Mouse (Mus musculus): Measurements from ENCODE around the gene C2cd4b. TPM values are rescaled to one million over a fixed set of nuclear protein-coding genes. Genes with fewer than 3 reads are reported as not detected.

C2cd4b gene
- polyA plus RNA-seq, 1 experiment from 2014 or later: 2.4 TPM

DNA sequence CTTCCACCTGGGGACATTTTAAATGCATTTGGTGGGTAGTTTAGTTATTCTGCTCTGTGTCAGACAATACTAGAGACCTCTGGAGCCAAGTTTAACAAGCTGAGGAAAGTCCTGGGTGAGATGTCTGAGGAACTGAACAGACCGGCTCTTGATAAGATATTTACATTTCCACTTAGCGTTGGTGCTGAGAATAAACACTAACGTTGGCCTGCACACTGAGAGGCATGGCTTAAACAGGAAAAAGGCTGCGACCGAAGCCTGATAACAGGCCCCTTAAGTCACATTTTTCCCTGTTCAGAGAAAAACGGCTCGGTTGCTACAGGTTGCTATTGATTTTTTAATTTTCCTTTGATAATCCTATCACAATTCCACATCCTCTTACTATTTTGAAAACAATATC, 12.1 kb downstream of the C2cd4b start:
- no peaks in the 10 kb centered on the region for H3K36me3 ChIP-seq (ENCODE audit: control insufficient read depth, insufficient read depth, low read length)
- 8% methylated on average over 7 of the region's 7 CpGs for WGBS
- peak overlapping the region in 1 of 2 experiments; percentile 4; a peak in 1 of 4 replicates for H3K27ac ChIP-seq (replicated peaks in 1 of 2; ENCODE audit: control insufficient read depth in 1 of 2, insufficient read depth in 1 of 2, low read depth in 2 of 2, low read length in 2 of 2)
- no peak for ATAC-seq (ENCODE audit: insufficient number of reproducible peaks, insufficient read depth, low FRiP score, low read depth)
- 0 out of 2 replicates have a peak, but pooled peaks cover 2% of the 10 kb centered on the region for H3K9me3 ChIP-seq (ENCODE audit: control insufficient read depth, low read length)
- H3K9ac ChIP-seq (ENCODE audit: low read length): no peak overlapping the region
- H3K27me3 ChIP-seq (ENCODE audit: control insufficient read depth, insufficient read depth, low read length): no peaks in the 10 kb centered on the region
- no peak overlapping the region for H3K4me3 ChIP-seq (ENCODE audit: control insufficient read depth in 1 of 2, insufficient read depth in 1 of 2, low read depth in 1 of 2, low read length in 2 of 2)
- H3K4me2 ChIP-seq (ENCODE audit: low read length): no peak overlapping the region
- H3K4me1 ChIP-seq (ENCODE audit: control insufficient read depth in 2 of 2, insufficient read depth in 2 of 2, low read length in 2 of 2): peaks cover 12 to 24% of the 10 kb centered on the region in 2 experiments

DNA sequence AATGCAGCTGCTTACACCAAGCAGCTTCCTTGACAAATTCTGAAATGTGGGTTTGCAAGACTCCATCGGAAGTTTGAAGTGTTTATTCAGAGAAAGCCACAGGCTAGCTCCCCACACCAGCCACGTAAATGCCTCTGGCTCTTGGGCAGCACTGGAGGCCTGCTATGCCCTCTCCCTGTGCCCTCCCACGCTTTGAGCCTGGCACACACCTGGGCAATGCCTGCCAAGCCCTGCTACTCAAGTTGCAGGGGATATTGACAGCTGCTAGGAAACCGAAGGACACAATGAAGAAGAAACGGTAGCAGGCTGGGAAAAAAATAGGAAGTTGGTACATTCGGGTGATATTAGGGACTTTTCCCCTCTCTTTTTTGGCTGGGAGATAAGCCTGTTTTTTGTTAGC, 15.0 kb downstream of the C2cd4b start:
- 72% methylated on average over 6 of the region's 6 CpGs for WGBS
- ATAC-seq (ENCODE audit: insufficient number of reproducible peaks, insufficient read depth, low FRiP score, low read depth): no peak
- peaks cover 8 to 22% of the 10 kb centered on the region in 2 experiments for H3K4me1 ChIP-seq (ENCODE audit: control insufficient read depth in 2 of 2, insufficient read depth in 2 of 2, low read length in 2 of 2)

DNA sequence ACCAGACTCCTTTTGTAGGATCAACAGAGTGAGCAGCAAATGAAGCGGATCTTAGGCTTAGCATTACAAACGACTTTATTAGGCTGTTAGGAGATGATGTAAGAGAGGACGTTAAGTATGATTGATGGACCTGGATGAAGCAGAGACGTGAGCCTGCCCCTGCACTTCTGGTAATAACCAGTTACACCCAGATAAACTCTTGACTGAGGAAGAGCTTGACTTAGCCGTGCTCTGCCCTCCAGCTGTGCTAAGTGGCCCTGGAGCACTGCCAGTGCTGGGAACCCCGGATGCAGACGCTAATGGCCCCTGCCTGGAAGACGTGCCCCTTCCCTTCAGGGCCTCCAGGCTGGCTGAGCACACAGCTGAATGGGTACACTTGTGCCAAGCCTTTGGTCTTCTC, 19.3 kb downstream of the C2cd4b start:
- H3K4me1 ChIP-seq (ENCODE audit: control insufficient read depth in 2 of 2, insufficient read depth in 2 of 2, low read length in 2 of 2): peaks cover 3 to 7% of the 10 kb centered on the region in 2 experiments
- H3K36me3 ChIP-seq (ENCODE audit: control insufficient read depth, insufficient read depth, low read length): no peaks in the 10 kb centered on the region
- H3K27me3 ChIP-seq (ENCODE audit: control insufficient read depth, insufficient read depth, low read length): no peaks in the 10 kb centered on the region; the same call in 1 of the 2 replicates
- no peak for ATAC-seq (ENCODE audit: insufficient number of reproducible peaks, insufficient read depth, low FRiP score, low read depth)
- H3K9ac ChIP-seq (ENCODE audit: low read length): no peak overlapping the region
- WGBS: 25% methylated on average over 8 of the region's 8 CpGs
- no peak overlapping the region for H3K4me2 ChIP-seq (ENCODE audit: low read length)
- no peak overlapping the region for H3K4me3 ChIP-seq (ENCODE audit: control insufficient read depth in 1 of 2, insufficient read depth in 1 of 2, low read depth in 1 of 2, low read length in 2 of 2)
- H3K9me3 ChIP-seq (ENCODE audit: control insufficient read depth, low read length): 0 out of 2 replicates have a peak, but pooled peaks cover 2% of the 10 kb centered on the region
- no peak overlapping the region for H3K27ac ChIP-seq (replicated peaks in 1 of 2; ENCODE audit: control insufficient read depth in 1 of 2, insufficient read depth in 1 of 2, low read depth in 2 of 2, low read length in 2 of 2)

More for the DNA sequence above, 15.0 kb downstream of the C2cd4b start:
- H3K9ac ChIP-seq (ENCODE audit: low read length): no peak overlapping the region
- 0 out of 2 replicates have a peak, but pooled peaks cover 2% of the 10 kb centered on the region for H3K9me3 ChIP-seq (ENCODE audit: control insufficient read depth, low read length)
- H3K27me3 ChIP-seq (ENCODE audit: control insufficient read depth, insufficient read depth, low read length): no peaks in the 10 kb centered on the region
- H3K27ac ChIP-seq (replicated peaks in 1 of 2; ENCODE audit: control insufficient read depth in 1 of 2, insufficient read depth in 1 of 2, low read depth in 2 of 2, low read length in 2 of 2): no peak overlapping the region
- H3K4me3 ChIP-seq (ENCODE audit: control insufficient read depth in 1 of 2, insufficient read depth in 1 of 2, low read depth in 1 of 2, low read length in 2 of 2): no peak overlapping the region
- no peak overlapping the region for H3K4me2 ChIP-seq (ENCODE audit: low read length)
- no peaks in the 10 kb centered on the region for H3K36me3 ChIP-seq (ENCODE audit: control insufficient read depth, insufficient read depth, low read length)

DNA sequence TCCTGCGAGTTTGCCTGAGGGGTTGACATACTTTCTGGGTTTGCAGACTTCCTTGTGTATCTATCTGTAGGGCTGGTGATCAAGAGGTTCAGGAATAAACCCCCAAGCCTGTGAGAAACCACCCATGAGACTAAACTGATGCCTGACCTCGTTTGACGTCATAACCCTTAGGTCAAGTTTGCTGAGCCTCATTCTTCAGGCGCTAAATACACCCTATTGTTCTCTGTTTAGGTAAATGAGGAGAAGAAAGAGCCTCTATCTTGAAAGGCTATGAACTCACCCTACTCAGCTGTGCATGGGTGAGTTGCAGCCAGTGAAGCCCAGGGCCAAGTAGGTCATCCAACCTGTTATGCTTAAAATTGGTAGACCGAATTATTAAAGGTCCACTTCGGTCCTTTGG, 23.5 kb downstream of the C2cd4b start:
- Histone ChIP-seq H3K9me3 (ENCODE audit: control insufficient read depth, low read length) (peaks cover 5% of the 10 kb centered on the region; the same call in 1 of the 2 replicates), H3K4me3 (ENCODE audit: control insufficient read depth in 1 of 2, insufficient read depth in 1 of 2, low read depth in 1 of 2, low read length in 2 of 2) (no peak overlapping the region), H3K4me2 (ENCODE audit: low read length) (no peak overlapping the region), H3K36me3 (ENCODE audit: control insufficient read depth, insufficient read depth, low read length) (no peaks in the 10 kb centered on the region), H3K27ac (replicated peaks in 1 of 2; ENCODE audit: control insufficient read depth in 1 of 2, insufficient read depth in 1 of 2, low read depth in 2 of 2, low read length in 2 of 2) (no peak overlapping the region), H3K9ac (ENCODE audit: low read length) (no peak overlapping the region), H3K27me3 (ENCODE audit: control insufficient read depth, insufficient read depth, low read length) (no peaks in the 10 kb centered on the region; the same call in 1 of the 2 replicates), H3K4me1 (ENCODE audit: control insufficient read depth in 2 of 2, insufficient read depth in 2 of 2, low read length in 2 of 2) (peaks cover 3 to 7% of the 10 kb centered on the region in 2 experiments)
- ATAC-seq (ENCODE audit: insufficient number of reproducible peaks, insufficient read depth, low FRiP score, low read depth): no peak
- WGBS: 72% methylated on average over 6 of the region's 6 CpGs

DNA sequence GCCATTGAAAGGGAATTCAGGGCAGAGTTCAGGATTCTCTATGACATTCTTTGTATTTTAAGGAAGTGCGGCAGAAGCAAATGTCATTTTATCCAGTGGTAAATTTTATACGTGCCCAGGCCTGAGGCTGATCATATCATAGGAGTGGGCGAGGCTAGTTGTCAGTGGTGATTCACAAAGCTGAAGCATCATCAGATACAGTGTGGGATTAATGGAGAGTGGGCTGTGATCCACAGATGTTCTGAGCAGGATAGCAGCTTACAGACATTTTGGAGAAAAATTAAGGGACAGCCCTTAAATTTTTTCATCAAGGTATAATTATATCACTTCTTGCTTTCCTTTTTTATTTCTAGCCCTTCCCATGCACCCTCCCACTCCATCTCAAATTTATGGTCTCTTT, 24.2 kb downstream of the C2cd4b start:
- 94% methylated on average over 3 of the region's 3 CpGs for WGBS
- Histone ChIP-seq H3K4me1 (ENCODE audit: control insufficient read depth in 2 of 2, insufficient read depth in 2 of 2, low read length in 2 of 2) (peaks cover 3 to 4% of the 10 kb centered on the region in 2 experiments), H3K27me3 (ENCODE audit: control insufficient read depth, insufficient read depth, low read length) (no peaks in the 10 kb centered on the region; the same call in 1 of the 2 replicates), H3K9ac (ENCODE audit: low read length) (no peak overlapping the region), H3K36me3 (ENCODE audit: control insufficient read depth, insufficient read depth, low read length) (no peaks in the 10 kb centered on the region), H3K4me3 (ENCODE audit: control insufficient read depth in 1 of 2, insufficient read depth in 1 of 2, low read depth in 1 of 2, low read length in 2 of 2) (no peak overlapping the region), H3K27ac (replicated peaks in 1 of 2; ENCODE audit: control insufficient read depth in 1 of 2, insufficient read depth in 1 of 2, low read depth in 2 of 2, low read length in 2 of 2) (no peak overlapping the region), H3K9me3 (ENCODE audit: control insufficient read depth, low read length) (peaks cover 5% of the 10 kb centered on the region; the same call in 1 of the 2 replicates), H3K4me2 (ENCODE audit: low read length) (no peak overlapping the region)
- ATAC-seq (ENCODE audit: insufficient number of reproducible peaks, insufficient read depth, low FRiP score, low read depth): no peak

DNA sequence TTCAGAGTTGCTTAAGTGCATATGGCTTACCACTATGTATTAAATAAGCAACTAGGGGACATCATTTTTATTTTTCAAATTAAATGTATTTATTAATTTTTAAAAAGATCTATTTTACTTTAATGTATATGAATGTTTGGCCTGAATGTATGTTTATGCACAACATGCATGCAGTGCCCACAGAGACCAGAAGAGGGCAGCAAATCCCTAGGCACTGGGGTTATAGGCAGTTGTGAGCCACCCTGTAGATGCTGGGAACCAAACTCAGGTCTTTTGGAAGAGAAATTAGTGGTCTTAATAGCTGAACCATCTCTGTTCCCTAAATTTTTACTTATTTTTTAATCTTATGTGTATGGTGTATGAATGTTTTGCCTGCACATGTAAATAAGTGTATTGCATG, 24.7 kb downstream of the C2cd4b start:
- Histone ChIP-seq H3K27ac (replicated peaks in 1 of 2; ENCODE audit: control insufficient read depth in 1 of 2, insufficient read depth in 1 of 2, low read depth in 2 of 2, low read length in 2 of 2) (no peak overlapping the region), H3K27me3 (ENCODE audit: control insufficient read depth, insufficient read depth, low read length) (no peaks in the 10 kb centered on the region; the same call in 1 of the 2 replicates), H3K9me3 (ENCODE audit: control insufficient read depth, low read length) (peaks cover 5% of the 10 kb centered on the region; the same call in 1 of the 2 replicates), H3K36me3 (ENCODE audit: control insufficient read depth, insufficient read depth, low read length) (no peaks in the 10 kb centered on the region), H3K4me1 (ENCODE audit: control insufficient read depth in 2 of 2, insufficient read depth in 2 of 2, low read length in 2 of 2) (no peaks in the 10 kb centered on the region), H3K4me2 (ENCODE audit: low read length) (no peak overlapping the region), H3K4me3 (ENCODE audit: control insufficient read depth in 1 of 2, insufficient read depth in 1 of 2, low read depth in 1 of 2, low read length in 2 of 2) (no peak overlapping the region), H3K9ac (ENCODE audit: low read length) (no peak overlapping the region)
- no peak for ATAC-seq (ENCODE audit: insufficient number of reproducible peaks, insufficient read depth, low FRiP score, low read depth)

DNA sequence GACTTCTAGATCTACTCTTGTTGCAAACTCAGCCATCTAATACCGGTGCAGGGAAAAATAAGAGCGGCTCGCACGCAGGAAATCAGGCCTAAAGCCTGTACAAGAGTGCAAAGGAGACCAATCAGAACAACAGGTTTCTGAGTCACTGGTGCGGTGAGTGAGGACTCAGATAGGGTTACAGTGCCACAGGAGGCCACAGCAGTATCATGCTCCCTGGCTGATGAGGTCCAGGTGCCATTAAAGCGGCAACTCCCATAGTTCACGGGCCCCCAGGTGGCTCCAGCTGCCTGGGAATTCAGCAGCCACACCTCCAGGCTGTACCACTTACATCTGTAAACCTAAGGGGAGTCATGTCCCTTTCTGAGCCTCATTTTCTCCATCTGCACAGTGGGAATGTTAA, 27.1 kb downstream of the C2cd4b start:
- H3K4me2 ChIP-seq (ENCODE audit: low read length): no peak overlapping the region
- WGBS: 83% methylated on average over 7 of the region's 7 CpGs
- no peaks in the 10 kb centered on the region for H3K4me1 ChIP-seq (ENCODE audit: control insufficient read depth in 2 of 2, insufficient read depth in 2 of 2, low read length in 2 of 2)
- H3K9ac ChIP-seq (ENCODE audit: low read length): no peak overlapping the region
- H3K4me3 ChIP-seq (ENCODE audit: control insufficient read depth in 1 of 2, insufficient read depth in 1 of 2, low read depth in 1 of 2, low read length in 2 of 2): no peak overlapping the region
- no peak for ATAC-seq (ENCODE audit: insufficient number of reproducible peaks, insufficient read depth, low FRiP score, low read depth)
- H3K36me3 ChIP-seq (ENCODE audit: control insufficient read depth, insufficient read depth, low read length): no peaks in the 10 kb centered on the region
- no peak overlapping the region for H3K27ac ChIP-seq (replicated peaks in 1 of 2; ENCODE audit: control insufficient read depth in 1 of 2, insufficient read depth in 1 of 2, low read depth in 2 of 2, low read length in 2 of 2)
- peaks cover 5% of the 10 kb centered on the region; the same call in 1 of the 2 replicates for H3K9me3 ChIP-seq (ENCODE audit: control insufficient read depth, low read length)
- no peaks in the 10 kb centered on the region; the same call in 1 of the 2 replicates for H3K27me3 ChIP-seq (ENCODE audit: control insufficient read depth, insufficient read depth, low read length)

DNA sequence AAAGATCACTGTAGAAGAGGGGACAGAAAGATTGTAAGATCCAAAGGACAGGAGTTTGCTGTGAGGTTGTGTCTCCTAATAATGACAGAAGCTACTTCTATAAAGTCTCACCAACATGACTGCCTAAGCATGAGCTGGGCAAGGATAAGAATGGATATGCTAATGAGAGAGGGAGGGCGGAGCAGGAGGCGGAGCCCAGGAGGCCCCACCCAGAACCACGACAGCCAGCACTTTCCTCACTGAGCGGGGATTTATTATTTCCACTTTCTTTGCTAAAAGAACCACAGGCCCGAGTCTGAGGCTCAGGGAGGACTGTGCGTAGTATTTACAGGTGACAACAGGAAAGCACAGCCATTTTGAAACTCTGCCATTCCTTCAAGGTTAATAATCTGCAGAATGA, 28.4 kb downstream of the C2cd4b start:
- H3K27ac ChIP-seq (replicated peaks in 1 of 2; ENCODE audit: control insufficient read depth in 1 of 2, insufficient read depth in 1 of 2, low read depth in 2 of 2, low read length in 2 of 2): no peak overlapping the region

More for the DNA sequence above, 28.4 kb downstream of the C2cd4b start:
- H3K4me1 ChIP-seq (ENCODE audit: control insufficient read depth in 2 of 2, insufficient read depth in 2 of 2, low read length in 2 of 2): no peaks in the 10 kb centered on the region
- H3K4me2 ChIP-seq (ENCODE audit: low read length): no peak overlapping the region
- no peak for ATAC-seq (ENCODE audit: insufficient number of reproducible peaks, insufficient read depth, low FRiP score, low read depth)
- no peaks in the 10 kb centered on the region for H3K27me3 ChIP-seq (ENCODE audit: control insufficient read depth, insufficient read depth, low read length)
- no peak overlapping the region for H3K9ac ChIP-seq (ENCODE audit: low read length)
- no peak overlapping the region for H3K4me3 ChIP-seq (ENCODE audit: control insufficient read depth in 1 of 2, insufficient read depth in 1 of 2, low read depth in 1 of 2, low read length in 2 of 2)
- H3K9me3 ChIP-seq (ENCODE audit: control insufficient read depth, low read length): peaks cover 5% of the 10 kb centered on the region; the same call in 1 of the 2 replicates
- no peaks in the 10 kb centered on the region for H3K36me3 ChIP-seq (ENCODE audit: control insufficient read depth, insufficient read depth, low read length)
- WGBS: 63% methylated on average over 6 of the region's 6 CpGs
